Mouse (Mus musculus): ENCODE measurements at regions not wholly inside any gene's neighbourhood (a gene's known extent, or its start where the extent isn't known, plus 50 kb on each side); places are given as distances from the start of the nearest gene placed in this dataset.

DNA sequence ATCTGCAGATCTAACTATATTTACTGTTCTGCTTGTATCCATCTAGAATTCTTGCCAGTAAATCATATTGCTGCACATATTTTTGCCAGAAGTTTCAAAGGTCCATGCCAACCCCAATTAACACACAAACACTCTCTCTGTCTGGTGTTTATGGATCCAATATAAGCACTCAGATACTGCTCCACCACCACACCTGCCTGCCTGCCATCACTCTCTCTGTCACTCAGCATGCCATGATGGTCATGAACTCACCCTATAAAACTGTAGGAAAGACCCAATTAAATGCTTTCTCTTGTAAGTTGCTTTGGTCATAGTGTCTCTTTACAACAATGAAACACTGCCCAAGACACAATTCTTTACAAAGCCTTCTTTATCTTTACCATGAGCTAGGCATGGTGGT lies 66.8 kb upstream of the Il15 start:
- Histone ChIP-seq H3K27me3 (no peaks in the 10 kb centered on the region), H3K9ac (replicated peaks) (no peak overlapping the region), H3K36me3 (no peaks in the 10 kb centered on the region), H3K27ac (replicated peaks) (no peak overlapping the region), H3K4me2 (replicated peaks) (no peak overlapping the region), H3K4me3 (no peak overlapping the region), H3K4me1 (no peaks in the 10 kb centered on the region), H3K9me3 (no peaks in the 10 kb centered on the region)
- no peak for ATAC-seq (ENCODE audit: low FRiP score, low read depth)

DNA sequence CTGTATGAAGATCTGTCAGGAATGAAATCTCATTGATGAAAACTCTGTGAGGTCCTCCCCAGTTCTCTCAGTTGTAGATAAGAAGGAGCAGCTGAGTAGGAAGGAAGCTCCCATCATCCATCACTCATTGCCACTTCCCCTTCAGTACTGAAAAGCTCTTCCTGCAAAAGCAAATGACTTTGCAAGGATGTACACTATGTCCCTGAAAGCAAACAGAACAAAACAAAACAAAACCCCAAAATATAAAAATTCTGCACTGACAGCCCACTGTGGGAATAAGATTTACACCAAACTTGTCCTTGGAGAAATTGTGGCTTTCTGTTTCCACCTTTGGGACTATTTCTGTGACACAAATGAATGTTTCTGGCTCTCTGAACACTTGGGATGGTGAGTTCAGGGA lies 59.8 kb upstream of the Il15 start:
- Histone ChIP-seq H3K9ac (replicated peaks) (no peak overlapping the region), H3K36me3 (no peaks in the 10 kb centered on the region), H3K4me1 (no peaks in the 10 kb centered on the region), H3K4me2 (replicated peaks) (no peak overlapping the region), H3K4me3 (no peak overlapping the region), H3K27ac (replicated peaks) (no peak overlapping the region), H3K9me3 (no peaks in the 10 kb centered on the region), H3K27me3 (no peaks in the 10 kb centered on the region)
- ATAC-seq (ENCODE audit: low FRiP score, low read depth) = no peak

DNA sequence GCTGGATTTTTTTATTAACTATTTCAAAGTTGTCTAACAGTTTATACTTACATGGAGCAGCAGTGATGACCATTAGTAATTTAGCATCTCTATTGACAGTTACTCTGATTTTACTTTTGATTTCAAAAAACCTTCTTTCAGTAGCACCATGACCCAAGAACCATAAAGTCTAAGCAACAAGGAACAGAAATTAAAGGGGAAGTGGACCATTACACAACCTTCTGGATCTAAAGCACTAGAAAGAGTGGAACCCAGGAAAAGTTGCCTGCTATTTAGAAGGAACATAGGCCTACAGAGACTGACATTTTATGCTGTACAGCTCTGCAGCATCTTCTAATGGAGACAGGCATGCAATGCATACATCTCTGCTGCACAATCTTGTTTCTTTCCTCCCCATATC lies 56.0 kb upstream of the Il15 start:
- no peaks in the 10 kb centered on the region for H3K9me3 ChIP-seq
- no peak overlapping the region for H3K4me3 ChIP-seq
- H3K9ac ChIP-seq (replicated peaks) = no peak overlapping the region
- no peaks in the 10 kb centered on the region for H3K4me1 ChIP-seq
- no peak overlapping the region for H3K27ac ChIP-seq (replicated peaks)
- no peak for ATAC-seq (ENCODE audit: low FRiP score, low read depth)
- H3K36me3 ChIP-seq = no peaks in the 10 kb centered on the region
- H3K27me3 ChIP-seq = no peaks in the 10 kb centered on the region
- no peak overlapping the region for H3K4me2 ChIP-seq (replicated peaks)

DNA sequence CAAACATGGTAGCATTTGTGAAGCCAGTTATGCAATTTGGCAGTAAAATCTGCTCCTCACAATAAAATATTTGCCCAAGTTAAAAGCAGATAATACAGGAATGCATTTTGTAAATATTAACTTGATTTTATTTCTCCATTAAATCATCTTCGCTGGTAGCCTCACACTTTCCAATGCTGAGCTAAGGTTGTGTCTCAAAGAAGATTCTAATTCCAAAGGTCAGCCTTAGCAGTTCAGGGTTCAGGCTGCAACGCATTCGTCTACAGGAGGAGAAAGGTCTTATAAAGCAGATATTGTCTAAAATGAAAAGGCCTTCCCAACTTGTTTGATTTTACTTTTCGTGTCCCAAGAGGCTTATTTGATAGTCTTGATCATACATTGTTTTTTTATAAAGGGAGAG lies 51.0 kb upstream of the Il15 start:
- no peak overlapping the region for H3K9ac ChIP-seq (replicated peaks)
- no peaks in the 10 kb centered on the region for H3K9me3 ChIP-seq
- 63% methylated on average over 4 of the region's 4 CpGs for WGBS
- no peaks in the 10 kb centered on the region for H3K27me3 ChIP-seq
- H3K36me3 ChIP-seq = no peaks in the 10 kb centered on the region
- no peak overlapping the region for H3K4me2 ChIP-seq (replicated peaks)
- ATAC-seq (ENCODE audit: low FRiP score, low read depth) = no peak
- H3K4me1 ChIP-seq = no peaks in the 10 kb centered on the region
- H3K27ac ChIP-seq (replicated peaks) = no peak overlapping the region
- H3K4me3 ChIP-seq = no peak overlapping the region

Data from midbrain, embryonic 12.5 days (tissue).